Mouse (Mus musculus) limb, embryonic 11.5 days (tissue): ENCODE data around the gene Dcbld2. TPM values are rescaled to one million over a fixed set of nuclear protein-coding genes. Genes with fewer than 3 reads are reported as not detected.

Experiments used
- ATAC-seq: fragments of 200-750 bp; cut with Nextera tagmentation; 2 replicates; pipeline ENCODE4 v1.8.0; 2017; ENCODE audit warnings: low read depth; ENCODE audit not compliant: insufficient number of reproducible peaks, low FRiP score, low TSS enrichment
- DNase-seq: peaks from one replicate; pipeline ENCODE4 v3.0.0-alpha.2; 2015; ENCODE audit warnings: low spot score
- H3K27ac ChIP-seq: fragments of 300-500 bp; sonication (generic); replicated peaks from 2 replicates; pipeline ENCODE4 v1.5.1; 2014; ENCODE audit warnings: low read depth, mild to moderate bottlenecking, low read length
- H3K27me3 ChIP-seq: fragments of 300-500 bp; sonication (generic); 2 replicates; pipeline ENCODE4 v1.6.1; 2014; ENCODE audit warnings: mild to moderate bottlenecking, low read length, mixed read lengths; ENCODE audit not compliant: control insufficient read depth, insufficient read depth
- H3K36me3 ChIP-seq: fragments of 300-500 bp; sonication (generic); 2 replicates; pipeline ENCODE4 v1.6.1; 2014; ENCODE audit warnings: mild to moderate bottlenecking, low read length, moderate library complexity, mixed read lengths; ENCODE audit not compliant: control insufficient read depth, insufficient read depth
- H3K4me1 ChIP-seq: fragments of 300-500 bp; sonication (generic); 2 replicates; pipeline ENCODE4 v1.6.1; 2014; ENCODE audit warnings: low read length, mixed read lengths; ENCODE audit not compliant: control insufficient read depth, insufficient read depth
- H3K4me2 ChIP-seq: fragments of 300-500 bp; sonication (generic); 2 replicates; pipeline ENCODE4 v1.6.1; 2014; ENCODE audit warnings: low read depth, mild to moderate bottlenecking, moderate library complexity; ENCODE audit not compliant: severe bottlenecking
- H3K4me3 ChIP-seq: fragments of 300-500 bp; sonication (generic); 2 replicates; pipeline ENCODE4 v1.5.1; 2014; ENCODE audit warnings: low read depth, low read length
- H3K9ac ChIP-seq: fragments of 300-500 bp; sonication (generic); 2 replicates; pipeline ENCODE4 v1.6.1; 2014; ENCODE audit warnings: mild to moderate bottlenecking, low read length
- H3K9me3 ChIP-seq: fragments of 300-500 bp; sonication (generic); 2 replicates; pipeline ENCODE4 v1.6.1; 2016; ENCODE audit warnings: low read length; ENCODE audit not compliant: control insufficient read depth
- WGBS: fragments of 180-500 bp; shearing (Covaris S2); extraction: QIAGEN DNeasy Blood & Tissue Kit; methylation state at CpG from one replicate; pipeline ENCODE4 v1.1.7; 2014; 5-methylcytosine and 5-hydroxymethylcytosine counted together
- polyA plus RNA-seq: library from polyadenylated mRNA; unstranded; fragments of >200 nt; fragmentation: Nextera tagmentation; extraction: Ambion mirVana; gene quantifications from 2 replicates; pipeline ENCODE4 v1.2.1, GENCODE M21; 2014

Dcbld2 gene
- polyA plus RNA-seq, 1 experiment from 2014 or later = 10.2 TPM

- Histone ChIP-seq H3K9ac (no peak overlapping the region), H3K4me1 (no peaks in the 10 kb centered on the region), H3K9me3 (no peaks in the 10 kb centered on the region), H3K4me3 (no peak overlapping the region), H3K27ac (no peak overlapping the region), H3K27me3 (no peaks in the 10 kb centered on the region), H3K36me3 (no peaks in the 10 kb centered on the region), H3K4me2 (no peak overlapping the region)
- no peak for DNase-seq
- no peak for ATAC-seq
- WGBS = 87% methylated on average over 7 of the region's 7 CpGs
Measured at GRCm38 (mm10) chr16:58430246-58430645, 22.0 kb downstream of the Dcbld2 start.

- H3K4me1 ChIP-seq = no peaks in the 10 kb centered on the region
Measured at GRCm38 (mm10) chr16:58432384-58432783, 24.1 kb downstream of the Dcbld2 start.

GRCm38 (mm10) chr16:58444735-58445134, 36.5 kb downstream of the Dcbld2 start:
- WGBS = 77% methylated on average over 6 of the region's 6 CpGs
- no peak overlapping the region for H3K27ac ChIP-seq
- no peak overlapping the region for H3K9ac ChIP-seq
- DNase-seq (no peak), ATAC-seq (no peak)
- no peak overlapping the region for H3K4me2 ChIP-seq
- H3K27me3 ChIP-seq = no peaks in the 10 kb centered on the region
- peaks cover 4% of the 10 kb centered on the region; the same call in 1 of the 2 replicates for H3K36me3 ChIP-seq
- H3K4me1 ChIP-seq = no peaks in the 10 kb centered on the region
- no peak overlapping the region for H3K4me3 ChIP-seq
- H3K9me3 ChIP-seq = no peaks in the 10 kb centered on the region

More at GRCm38 (mm10) chr16:58432384-58432783, 24.1 kb downstream of the Dcbld2 start:
- H3K9ac ChIP-seq = no peak overlapping the region
- 0 out of 2 replicates have a peak, but pooled peaks cover 2% of the 10 kb centered on the region for H3K36me3 ChIP-seq
- no peak for DNase-seq
- H3K27ac ChIP-seq = no peak overlapping the region
- H3K4me2 ChIP-seq = no peak overlapping the region
- H3K9me3 ChIP-seq = no peaks in the 10 kb centered on the region
- no peak for ATAC-seq
- H3K27me3 ChIP-seq = no peaks in the 10 kb centered on the region
- 96% methylated on average over 1 of the region's 1 CpGs for WGBS
- H3K4me3 ChIP-seq = no peak overlapping the region

- Histone ChIP-seq H3K9me3 (no peaks in the 10 kb centered on the region), H3K36me3 (peaks cover 4% of the 10 kb centered on the region; the same call in 1 of the 2 replicates), H3K4me3 (no peak overlapping the region), H3K9ac (no peak overlapping the region), H3K27ac (no peak overlapping the region), H3K4me1 (no peaks in the 10 kb centered on the region), H3K4me2 (no peak overlapping the region), H3K27me3 (no peaks in the 10 kb centered on the region)
- ATAC-seq (no peak), DNase-seq (no peak)
- 93% methylated on average over 4 of the region's 4 CpGs for WGBS
Measured at GRCm38 (mm10) chr16:58446281-58447259, 38.3 kb downstream of the Dcbld2 start.

- H3K36me3 ChIP-seq = peaks cover 4% of the 10 kb centered on the region; the same call in 1 of the 2 replicates
Measured at GRCm38 (mm10) chr16:58449073-58449472, 40.8 kb downstream of the Dcbld2 start.

GRCm38 (mm10) chr16:58450648-58451047, 42.4 kb downstream of the Dcbld2 start:
- no peaks in the 10 kb centered on the region for H3K27me3 ChIP-seq
- H3K27ac ChIP-seq = no peak overlapping the region
- H3K4me1 ChIP-seq = no peaks in the 10 kb centered on the region
- 72% methylated on average over 6 of the region's 6 CpGs for WGBS
- no peak overlapping the region for H3K4me2 ChIP-seq
- H3K9me3 ChIP-seq = no peaks in the 10 kb centered on the region
- H3K36me3 ChIP-seq = peaks cover 4% of the 10 kb centered on the region; the same call in 1 of the 2 replicates
- no peak overlapping the region for H3K9ac ChIP-seq
- DNase-seq = no peak
- ATAC-seq = no peak
- no peak overlapping the region for H3K4me3 ChIP-seq

More at GRCm38 (mm10) chr16:58449073-58449472, 40.8 kb downstream of the Dcbld2 start:
- Histone ChIP-seq H3K4me1 (no peaks in the 10 kb centered on the region), H3K27ac (no peak overlapping the region), H3K4me3 (no peak overlapping the region), H3K4me2 (no peak overlapping the region), H3K9ac (no peak overlapping the region), H3K9me3 (no peaks in the 10 kb centered on the region), H3K27me3 (no peaks in the 10 kb centered on the region)
- no peak for DNase-seq
- ATAC-seq = no peak
- 86% methylated on average over 4 of the region's 4 CpGs for WGBS

- H3K4me3 ChIP-seq = no peak overlapping the region
- H3K36me3 ChIP-seq = peaks cover 4% of the 10 kb centered on the region; the same call in 1 of the 2 replicates
- ATAC-seq (no peak), DNase-seq (no peak)
- H3K27me3 ChIP-seq = no peaks in the 10 kb centered on the region
- no peak overlapping the region for H3K27ac ChIP-seq
- H3K9me3 ChIP-seq = no peaks in the 10 kb centered on the region
- 96% methylated on average over 5 of the region's 5 CpGs for WGBS
- H3K4me2 ChIP-seq = no peak overlapping the region
- no peaks in the 10 kb centered on the region for H3K4me1 ChIP-seq
- no peak overlapping the region for H3K9ac ChIP-seq
Measured at GRCm38 (mm10) chr16:58451647-58452046, 43.4 kb downstream of the Dcbld2 start.

GRCm38 (mm10) chr16:58453138-58453537, 44.9 kb downstream of the Dcbld2 start:
- H3K4me1 ChIP-seq = no peaks in the 10 kb centered on the region
- no peak overlapping the region for H3K4me2 ChIP-seq
- no peaks in the 10 kb centered on the region for H3K9me3 ChIP-seq
- no peak for DNase-seq
- H3K36me3 ChIP-seq = no peaks in the 10 kb centered on the region; the same call in 1 of the 2 replicates
- no peaks in the 10 kb centered on the region for H3K27me3 ChIP-seq
- WGBS = 98% methylated on average over 3 of the region's 3 CpGs
- no peak overlapping the region for H3K4me3 ChIP-seq
- no peak overlapping the region for H3K9ac ChIP-seq
- no peak overlapping the region for H3K27ac ChIP-seq
- ATAC-seq = no peak
